Mouse (Mus musculus): Measurements from ENCODE around the gene Ppp1r12b. TPM values are rescaled to one million over a fixed set of nuclear protein-coding genes. Genes with fewer than 3 reads are reported as not detected.

Ppp1r12b gene
- 15.7 and 16.0 TPM in 2 replicates for polyA plus RNA-seq (2012; rRNA removed)

DNA sequence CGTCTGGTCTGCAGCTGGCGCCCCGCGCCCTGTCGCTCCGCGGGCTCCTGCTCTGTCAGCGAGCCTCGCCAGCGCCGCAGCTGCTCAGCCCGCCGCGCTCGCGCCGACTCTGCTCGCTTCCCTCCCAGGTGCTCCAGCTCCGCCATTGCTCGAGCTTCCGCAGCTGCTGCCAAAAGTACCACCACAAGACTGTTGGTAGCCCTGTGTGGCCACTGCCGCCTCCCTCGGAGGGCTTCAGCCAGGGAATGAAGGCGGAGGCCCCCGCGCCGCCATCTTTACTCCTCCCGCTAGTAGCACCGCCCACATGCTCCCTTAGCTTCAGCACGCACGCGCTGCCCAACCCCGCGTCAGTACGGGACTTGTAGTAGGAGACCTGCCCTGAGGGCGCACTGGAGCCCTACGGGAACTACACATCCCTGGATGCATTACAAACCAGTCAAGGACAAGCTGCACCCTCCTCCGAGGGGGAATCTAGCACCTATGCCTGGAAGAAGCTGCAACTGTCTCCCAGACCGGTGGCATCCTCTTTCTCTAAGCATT is at the start of gene Ppp1r12b:
Ppp1r12b (minus strand) TSS at position 306 of the 540 bp plus-strand sequence.
- DNase-seq: peak; percentile 91
- peak within 1 kb of the TSS; percentile 64; the same call in 1 of the 2 replicates for H3K27ac ChIP-seq (ENCODE audit: control insufficient read depth, insufficient read depth, low read length)
- H3K4me3 ChIP-seq (ENCODE audit: control insufficient read depth, insufficient read depth, low read length): peak within 1 kb of the TSS; percentile 82
- TF ChIP-seq CTCF (IDR thresholded peaks at IDR 0.05; ENCODE audit: borderline replicate concordance, control insufficient read depth, extremely low read depth, insufficient read depth, low read length, poor library complexity): no peak
- TF ChIP-seq POLR2A (IDR thresholded peaks at IDR 0.05; ENCODE audit: control insufficient read depth, extremely low read depth, insufficient read depth, low read length, poor library complexity): peak; percentile 86
- no peaks in the 10 kb centered on the region for H3K36me3 ChIP-seq (ENCODE audit: control insufficient read depth, insufficient read depth, low read length)
- H3K27me3 ChIP-seq (ENCODE audit: control insufficient read depth, insufficient read depth, low read length): no peaks in the 10 kb centered on the region
- peaks cover 6% of the 10 kb centered on the region; the same call in 1 of the 2 replicates for H3K4me1 ChIP-seq (replicated peaks; ENCODE audit: control insufficient read depth, insufficient read depth, low read length)
- under 1% methylated on average over 39 of the region's 39 CpGs for WGBS

DNA sequence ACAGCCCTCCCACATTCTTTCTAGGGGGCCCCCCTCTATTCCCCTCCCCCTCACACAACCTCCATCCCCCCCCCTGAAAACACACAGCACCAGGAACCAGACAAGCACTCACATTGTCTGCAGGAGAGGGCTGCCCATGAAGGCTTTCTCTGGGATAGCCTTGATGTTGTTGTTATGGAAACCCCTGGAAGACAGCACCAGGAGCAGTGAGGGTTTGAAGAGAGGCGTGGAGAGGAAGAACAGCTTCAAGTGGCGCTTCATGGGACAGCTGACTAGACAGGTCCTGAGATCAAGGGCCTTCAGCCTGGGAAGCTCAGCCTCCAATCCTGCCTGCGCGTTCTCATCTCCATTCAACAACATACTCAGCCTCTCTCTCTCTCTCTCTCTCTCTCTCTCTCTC is 47.6 kb upstream of the Ppp1r12b start:
- TF ChIP-seq POLR2A (IDR thresholded peaks at IDR 0.05; ENCODE audit: control insufficient read depth, extremely low read depth, insufficient read depth, low read length, poor library complexity) (no peak), CTCF (IDR thresholded peaks at IDR 0.05; ENCODE audit: borderline replicate concordance, control insufficient read depth, extremely low read depth, insufficient read depth, low read length, poor library complexity) (no peak)
- H3K27ac ChIP-seq (ENCODE audit: control insufficient read depth, insufficient read depth, low read length): no peak overlapping the region
- no peaks in the 10 kb centered on the region for H3K27me3 ChIP-seq (ENCODE audit: control insufficient read depth, insufficient read depth, low read length)
- H3K4me3 ChIP-seq (ENCODE audit: control insufficient read depth, insufficient read depth, low read length): no peak overlapping the region
- no peaks in the 10 kb centered on the region for H3K36me3 ChIP-seq (ENCODE audit: control insufficient read depth, insufficient read depth, low read length)
- H3K4me1 ChIP-seq (replicated peaks; ENCODE audit: control insufficient read depth, insufficient read depth, low read length): peaks cover 3% of the 10 kb centered on the region; the same call in 1 of the 2 replicates
- WGBS: 88% methylated on average over 4 of the region's 4 CpGs
- no peak for DNase-seq

DNA sequence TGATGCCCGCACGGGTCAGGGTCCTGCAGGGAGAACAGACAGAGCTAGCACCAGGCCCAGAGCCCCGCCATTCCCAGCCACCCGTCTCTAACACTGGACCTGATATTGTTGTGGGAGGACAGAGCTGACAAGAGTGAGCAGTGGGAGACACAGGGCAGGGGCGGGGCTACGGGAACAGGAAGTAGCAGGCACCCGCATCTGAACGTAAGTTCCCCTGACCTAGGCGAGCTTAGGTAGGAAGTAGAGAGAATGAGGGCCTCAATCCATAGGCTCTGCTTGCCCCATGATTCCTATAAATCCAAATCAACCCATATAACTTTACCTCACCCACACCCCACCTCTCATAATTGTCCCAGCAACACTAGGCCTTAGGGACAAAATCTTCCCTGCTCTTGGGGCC is 44.8 kb upstream of the Ppp1r12b start:
- no peak for DNase-seq
- no peaks in the 10 kb centered on the region for H3K36me3 ChIP-seq (ENCODE audit: control insufficient read depth, insufficient read depth, low read length)
- no peak overlapping the region for H3K4me3 ChIP-seq (ENCODE audit: control insufficient read depth, insufficient read depth, low read length)
- H3K4me1 ChIP-seq (replicated peaks; ENCODE audit: control insufficient read depth, insufficient read depth, low read length): peaks cover 3% of the 10 kb centered on the region; the same call in 1 of the 2 replicates
- no peaks in the 10 kb centered on the region for H3K27me3 ChIP-seq (ENCODE audit: control insufficient read depth, insufficient read depth, low read length)
- WGBS: 56% methylated on average over 9 of the region's 9 CpGs
- no peak for TF ChIP-seq POLR2A (IDR thresholded peaks at IDR 0.05; ENCODE audit: control insufficient read depth, extremely low read depth, insufficient read depth, low read length, poor library complexity)
- TF ChIP-seq CTCF (IDR thresholded peaks at IDR 0.05; ENCODE audit: borderline replicate concordance, control insufficient read depth, extremely low read depth, insufficient read depth, low read length, poor library complexity): no peak
- H3K27ac ChIP-seq (ENCODE audit: control insufficient read depth, insufficient read depth, low read length): no peak overlapping the region

DNA sequence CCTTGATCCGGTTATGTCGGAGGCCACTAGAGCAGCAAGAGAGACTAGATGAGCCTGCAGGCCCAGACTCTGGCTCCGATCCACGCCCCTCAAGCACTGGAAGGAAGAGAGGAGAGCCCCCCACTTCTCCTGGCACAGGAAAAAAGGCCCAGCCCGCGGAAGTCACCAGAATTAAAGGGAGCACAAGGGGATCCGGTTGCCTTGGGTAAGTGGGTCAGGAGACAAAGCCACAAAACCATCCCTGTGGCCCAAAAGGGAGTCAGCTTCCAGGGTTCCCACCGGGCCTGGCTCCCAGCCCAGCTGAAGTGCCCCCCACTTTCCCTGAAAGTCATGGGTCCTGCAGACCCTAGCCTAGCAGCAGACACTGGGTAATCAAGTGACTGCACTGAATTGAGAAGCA is 42.5 kb upstream of the Ppp1r12b start:
- Histone ChIP-seq H3K27me3 (ENCODE audit: control insufficient read depth, insufficient read depth, low read length) (no peaks in the 10 kb centered on the region), H3K4me1 (replicated peaks; ENCODE audit: control insufficient read depth, insufficient read depth, low read length) (peaks cover 3% of the 10 kb centered on the region; the same call in 1 of the 2 replicates), H3K27ac (ENCODE audit: control insufficient read depth, insufficient read depth, low read length) (no peak overlapping the region), H3K4me3 (ENCODE audit: control insufficient read depth, insufficient read depth, low read length) (no peak overlapping the region), H3K36me3 (ENCODE audit: control insufficient read depth, insufficient read depth, low read length) (no peaks in the 10 kb centered on the region)
- WGBS: 88% methylated on average over 8 of the region's 8 CpGs
- DNase-seq: no peak
- TF ChIP-seq CTCF (IDR thresholded peaks at IDR 0.05; ENCODE audit: borderline replicate concordance, control insufficient read depth, extremely low read depth, insufficient read depth, low read length, poor library complexity): no peak
- TF ChIP-seq POLR2A (IDR thresholded peaks at IDR 0.05; ENCODE audit: control insufficient read depth, extremely low read depth, insufficient read depth, low read length, poor library complexity): no peak

DNA sequence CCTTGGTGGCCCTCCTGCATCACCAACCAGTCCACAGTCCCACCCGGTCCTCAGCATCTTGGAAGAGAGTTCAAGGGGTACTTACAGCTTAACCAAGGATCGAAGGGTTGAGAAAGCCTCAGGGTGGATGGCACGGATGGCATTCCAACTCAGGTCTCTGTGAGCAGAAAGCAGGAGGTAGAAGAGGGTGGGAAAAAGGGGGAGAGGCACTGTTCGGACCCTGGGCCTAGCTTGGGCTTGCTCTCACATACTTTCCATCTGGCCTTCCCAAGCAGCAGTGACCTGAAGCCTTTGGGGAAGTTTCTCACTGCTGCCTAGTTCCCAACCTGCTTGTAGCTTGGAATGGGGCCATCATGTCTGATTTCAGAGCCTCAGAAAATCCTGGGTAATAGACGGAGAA is 41.8 kb upstream of the Ppp1r12b start:
- whole genome bisulfite sequencing: 93% methylated on average over 5 of the region's 5 CpGs
- no peak overlapping the region for H3K4me3 ChIP-seq (ENCODE audit: control insufficient read depth, insufficient read depth, low read length)
- H3K27ac ChIP-seq (ENCODE audit: control insufficient read depth, insufficient read depth, low read length): no peak overlapping the region
- no peak for DNase-seq
- no peak for TF ChIP-seq POLR2A (IDR thresholded peaks at IDR 0.05; ENCODE audit: control insufficient read depth, extremely low read depth, insufficient read depth, low read length, poor library complexity)
- no peak for TF ChIP-seq CTCF (IDR thresholded peaks at IDR 0.05; ENCODE audit: borderline replicate concordance, control insufficient read depth, extremely low read depth, insufficient read depth, low read length, poor library complexity)
- peaks cover 3% of the 10 kb centered on the region; the same call in 1 of the 2 replicates for H3K4me1 ChIP-seq (replicated peaks; ENCODE audit: control insufficient read depth, insufficient read depth, low read length)
- no peaks in the 10 kb centered on the region for H3K27me3 ChIP-seq (ENCODE audit: control insufficient read depth, insufficient read depth, low read length)
- no peaks in the 10 kb centered on the region for H3K36me3 ChIP-seq (ENCODE audit: control insufficient read depth, insufficient read depth, low read length)

DNA sequence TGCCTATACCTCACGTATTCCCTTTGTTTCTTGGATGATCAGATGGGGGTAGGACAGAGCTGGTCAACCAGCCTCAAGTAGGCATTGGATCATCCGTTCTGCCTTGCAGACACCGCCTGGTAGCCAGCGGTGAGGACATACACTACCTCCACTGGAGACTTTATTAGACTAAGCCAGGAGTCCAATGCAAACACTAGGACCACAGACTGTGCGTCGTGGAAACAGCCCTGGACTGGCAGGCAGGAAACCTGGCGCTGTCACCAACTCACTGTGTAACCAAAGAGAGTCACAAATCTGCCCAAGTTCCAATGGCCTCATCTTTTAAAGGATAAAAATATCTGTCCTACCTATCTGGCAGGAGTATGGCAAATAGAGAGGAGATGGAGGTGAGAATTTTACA is 40.7 kb upstream of the Ppp1r12b start:
- no peak overlapping the region for H3K4me3 ChIP-seq (ENCODE audit: control insufficient read depth, insufficient read depth, low read length)
- no peaks in the 10 kb centered on the region for H3K36me3 ChIP-seq (ENCODE audit: control insufficient read depth, insufficient read depth, low read length)
- DNase-seq: no peak
- TF ChIP-seq POLR2A (IDR thresholded peaks at IDR 0.05; ENCODE audit: control insufficient read depth, extremely low read depth, insufficient read depth, low read length, poor library complexity) (no peak), CTCF (IDR thresholded peaks at IDR 0.05; ENCODE audit: borderline replicate concordance, control insufficient read depth, extremely low read depth, insufficient read depth, low read length, poor library complexity) (no peak)
- no peak overlapping the region for H3K27ac ChIP-seq (ENCODE audit: control insufficient read depth, insufficient read depth, low read length)
- 88% methylated on average over 7 of the region's 7 CpGs for WGBS
- no peaks in the 10 kb centered on the region for H3K27me3 ChIP-seq (ENCODE audit: control insufficient read depth, insufficient read depth, low read length)
- H3K4me1 ChIP-seq (replicated peaks; ENCODE audit: control insufficient read depth, insufficient read depth, low read length): peaks cover 10% of the 10 kb centered on the region
